9 mouse cellular contexts compared by ENCODE assay signal in the genomic region with DNA sequence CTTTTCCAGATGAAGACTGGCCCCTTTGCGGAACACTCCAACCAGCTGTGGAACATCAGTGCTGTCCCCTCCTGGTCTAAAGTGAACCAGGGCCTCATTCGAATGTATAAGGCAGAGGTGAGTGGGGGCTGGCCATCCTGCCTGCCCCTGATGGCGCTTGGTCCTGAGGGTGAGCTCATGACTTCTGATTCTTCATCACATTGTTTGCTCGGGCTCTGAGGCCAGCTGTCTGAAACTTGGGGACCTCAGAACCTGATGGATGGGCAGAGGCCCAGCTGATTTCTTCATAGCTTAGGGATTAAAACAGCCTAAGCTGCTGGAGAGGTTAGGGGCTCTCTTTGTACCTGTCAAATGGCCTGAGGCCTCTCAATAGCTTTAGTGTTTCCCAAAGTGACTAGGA. TPM values are rescaled to one million over a fixed set of nuclear protein-coding genes. Genes with fewer than 3 reads are reported as not detected.
A peak's percentile ranks its signal among the peaks of the same experiment; 100 is the strongest.
DNase-seq lines count a peak whose midpoint lies in the region; ATAC-seq and TF ChIP-seq lines count a peak whose summit lies in the region.
"Had no signal": no experiment of that assay in that cellular context is flagged by ENCODE, and none has a peak within 500 bp of the region (broad histone marks: within the 10 kb centered on the region; RNA-seq: fewer than 3 reads in every experiment).

No protein-coding gene starts in this region.

- DNase-seq in cerebellum, adult 11-12 months, result peak; percentile 7
- no peak for DNase-seq in cerebellum, postnatal 25 days
- no peak for DNase-seq in neural tube, embryonic 11.5 days (ENCODE audit: low spot score)
- no peak for DNase-seq in neural tube, embryonic 10.5 days (ENCODE audit: extremely low spot score, low spot score)
- DNase-seq in stomach, postnatal 0 days (ENCODE audit: low spot score), result no peak
- DNase-seq in urinary bladder, postnatal 10 days (ENCODE audit: low spot score), result no peak
- DNase-seq in adrenal gland, postnatal 25 days, result no peak

- H3K9ac ChIP-seq in neural tube, embryonic 11.5 days (ENCODE audit: low read length), result no peak overlapping the region
- peak overlapping the region; percentile 65 for H3K9ac ChIP-seq in limb, embryonic 13.5 days
- H3K9ac ChIP-seq in stomach, postnatal 0 days (ENCODE audit: low read length), result peak overlapping the region; percentile 63

- no peak; the same call in 1 of the 2 replicates for TF ChIP-seq CTCF in stomach, postnatal 0 days (IDR thresholded peaks at IDR 0.05; ENCODE audit: low read depth)

- H3K9me3 ChIP-seq in neural tube, embryonic 11.5 days (ENCODE audit: control insufficient read depth, low read length), result no peaks in the 10 kb centered on the region
- no peaks in the 10 kb centered on the region for H3K9me3 ChIP-seq in limb, embryonic 13.5 days
- no peaks in the 10 kb centered on the region for H3K9me3 ChIP-seq in stomach, postnatal 0 days (ENCODE audit: control insufficient read depth, low read length)
- H3K9me3 ChIP-seq: megakaryocyte, embryonic 14.5 days had no signal

- H3K36me3 ChIP-seq in neural tube, embryonic 11.5 days (ENCODE audit: control insufficient read depth, insufficient read depth, low read length), result peaks cover 9% of the 10 kb centered on the region
- H3K36me3 ChIP-seq in limb, embryonic 13.5 days, result peaks cover 72% of the 10 kb centered on the region
- peaks cover 24% of the 10 kb centered on the region; the same call in 1 of the 2 replicates for H3K36me3 ChIP-seq in stomach, postnatal 0 days (ENCODE audit: control insufficient read depth, insufficient read depth, low read length)

- peak overlapping the region; percentile 99; the same call in 1 of the 2 replicates for H3K27ac ChIP-seq in neural tube, embryonic 11.5 days (ENCODE audit: low read depth, low read length)
- H3K27ac ChIP-seq in limb, embryonic 13.5 days, result peak overlapping the region; percentile 99
- peak overlapping the region; percentile 99 for H3K27ac ChIP-seq in stomach, postnatal 0 days (replicated peaks)

- no peaks in the 10 kb centered on the region for H3K27me3 ChIP-seq in neural tube, embryonic 11.5 days (ENCODE audit: control insufficient read depth, insufficient read depth, low read length)
- H3K27me3 ChIP-seq in limb, embryonic 13.5 days, result no peaks in the 10 kb centered on the region
- H3K27me3 ChIP-seq in stomach, postnatal 0 days (ENCODE audit: control insufficient read depth, insufficient read depth, low read length), result no peaks in the 10 kb centered on the region
- H3K27me3 ChIP-seq: megakaryocyte, embryonic 14.5 days had no signal

- 65% methylated on average over 4 of the region's 4 CpGs for WGBS in neural tube, embryonic 11.5 days
- WGBS in limb, embryonic 13.5 days, result 67% methylated on average over 4 of the region's 4 CpGs
- 33% methylated on average over 4 of the region's 4 CpGs for WGBS in stomach, postnatal 0 days

- H3K4me2 ChIP-seq in neural tube, embryonic 11.5 days (ENCODE audit: low read depth), result no peak overlapping the region
- H3K4me2 ChIP-seq in limb, embryonic 13.5 days (replicated peaks), result peak overlapping the region; percentile 61
- peak overlapping the region; percentile 54 for H3K4me2 ChIP-seq in stomach, postnatal 0 days (replicated peaks; ENCODE audit: low read depth)

- peaks cover 52% of the 10 kb centered on the region for H3K4me1 ChIP-seq in neural tube, embryonic 11.5 days (ENCODE audit: control insufficient read depth, insufficient read depth, low read length)
- H3K4me1 ChIP-seq in limb, embryonic 13.5 days, result peaks cover 74% of the 10 kb centered on the region
- H3K4me1 ChIP-seq in stomach, postnatal 0 days (replicated peaks; ENCODE audit: control insufficient read depth, insufficient read depth), result peaks cover 27% of the 10 kb centered on the region

- no peak for ATAC-seq in neural tube, embryonic 11.5 days (ENCODE audit: insufficient read depth, low FRiP score, low TSS enrichment)
- no peak for ATAC-seq in limb, embryonic 13.5 days (ENCODE audit: low FRiP score, low read depth)
- no peak for ATAC-seq in stomach, postnatal 0 days (ENCODE audit: low FRiP score, low TSS enrichment)

- no peak overlapping the region for H3K4me3 ChIP-seq in neural tube, embryonic 11.5 days (ENCODE audit: low read depth, low read length)
- H3K4me3 ChIP-seq in limb, embryonic 13.5 days, result no peak overlapping the region
- H3K4me3 ChIP-seq in stomach, postnatal 0 days (ENCODE audit: low read depth, low read length), result 0 out of 2 replicates have a peak overlapping the region, but pooled peaks have one; percentile 32

- no peak for TF ChIP-seq EP300 in stomach, postnatal 0 days (optimal IDR thresholded peaks at IDR 0.05)

RNA-seq across cellular contexts. Expression of a gene that starts 27.4 kb away (rescaled TPM):
- 63.2 and 64.2 TPM in 2 replicates for polyA plus RNA-seq in neural tube, embryonic 11.5 days (2014; fragmentation: Nextera tagmentation; extraction: Ambion mirVana)
- 144 and 150 TPM in 2 replicates for polyA plus RNA-seq in limb, embryonic 13.5 days (2015; fragmentation: Nextera tagmentation; extraction: Ambion mirVana)
- 76.6 and 79.6 TPM in 2 replicates for polyA plus RNA-seq in stomach, postnatal 0 days (2015; fragmentation: Nextera tagmentation; extraction: Ambion mirVana)
- 130 and 145 TPM in 2 replicates for total RNA-seq in adrenal gland, postnatal 25 days (2021)

RNA-seq across cellular contexts. Expression of a gene that starts 27.7 kb away (rescaled TPM):
- 27.4 and 29.1 TPM in 2 replicates for polyA plus RNA-seq in neural tube, embryonic 11.5 days (2014; fragmentation: Nextera tagmentation; extraction: Ambion mirVana)
- polyA plus RNA-seq in limb, embryonic 13.5 days (2015; fragmentation: Nextera tagmentation; extraction: Ambion mirVana), result 28.0 and 31.1 TPM in 2 replicates
- 22.0 and 25.9 TPM in 2 replicates for polyA plus RNA-seq in stomach, postnatal 0 days (2015; fragmentation: Nextera tagmentation; extraction: Ambion mirVana)
- total RNA-seq in adrenal gland, postnatal 25 days (2021), result 130 and 142 TPM in 2 replicates

RNA-seq across cellular contexts. Expression of a gene that starts 30.7 kb away (rescaled TPM):
- polyA plus RNA-seq in neural tube, embryonic 11.5 days (2014; fragmentation: Nextera tagmentation; extraction: Ambion mirVana), result 10.5 and 11.9 TPM in 2 replicates
- polyA plus RNA-seq in limb, embryonic 13.5 days (2015; fragmentation: Nextera tagmentation; extraction: Ambion mirVana), result 2.9 and 3.0 TPM in 2 replicates
- polyA plus RNA-seq in stomach, postnatal 0 days (2015; fragmentation: Nextera tagmentation; extraction: Ambion mirVana), result 1.8 and 4.4 TPM in 2 replicates
- 5.9 and 6.3 TPM in 2 replicates for total RNA-seq in adrenal gland, postnatal 25 days (2021)

RNA-seq across cellular contexts. Expression of a gene that starts 51.2 kb away (rescaled TPM):
- polyA plus RNA-seq in neural tube, embryonic 11.5 days (2014; fragmentation: Nextera tagmentation; extraction: Ambion mirVana), result 48.6 and 51.1 TPM in 2 replicates
- 33.1 and 33.5 TPM in 2 replicates for polyA plus RNA-seq in limb, embryonic 13.5 days (2015; fragmentation: Nextera tagmentation; extraction: Ambion mirVana)
- polyA plus RNA-seq in stomach, postnatal 0 days (2015; fragmentation: Nextera tagmentation; extraction: Ambion mirVana), result 29.8 and 32.9 TPM in 2 replicates
- total RNA-seq in adrenal gland, postnatal 25 days (2021), result 22.3 and 28.5 TPM in 2 replicates
